Mouse (Mus musculus): ENCODE data around the gene Gusb. TPM values are rescaled to one million over a fixed set of nuclear protein-coding genes. Genes with fewer than 3 reads are reported as not detected.
"Not testable (repeated sequence)": the region's sequence is repeated elsewhere in the genome, so short reads cannot be mapped to it uniquely, and the experiment has no call there.

Gene Gusb
- total RNA-seq (2021): 10 to 100 TPM; 41.0 to 44.6 TPM
- long read RNA-seq, experiment 1, transcript Gusb-201 (12 exons, 2,687 nt): major isoform, 70 of 87 reads
- long read RNA-seq, experiment 1, partial matches to known transcripts: 10 of 87 reads
- long read RNA-seq, experiment 1, other reads (novel, unspliced or antisense): 4 of 87 reads
- long read RNA-seq, experiment 2, transcript Gusb-201 (12 exons, 2,687 nt): major isoform, 39 of 44 reads
- long read RNA-seq, experiment 2, partial matches to known transcripts: 1 of 44 reads
- long read RNA-seq, experiment 2, other reads (novel, unspliced or antisense): 3 of 44 reads

DNA sequence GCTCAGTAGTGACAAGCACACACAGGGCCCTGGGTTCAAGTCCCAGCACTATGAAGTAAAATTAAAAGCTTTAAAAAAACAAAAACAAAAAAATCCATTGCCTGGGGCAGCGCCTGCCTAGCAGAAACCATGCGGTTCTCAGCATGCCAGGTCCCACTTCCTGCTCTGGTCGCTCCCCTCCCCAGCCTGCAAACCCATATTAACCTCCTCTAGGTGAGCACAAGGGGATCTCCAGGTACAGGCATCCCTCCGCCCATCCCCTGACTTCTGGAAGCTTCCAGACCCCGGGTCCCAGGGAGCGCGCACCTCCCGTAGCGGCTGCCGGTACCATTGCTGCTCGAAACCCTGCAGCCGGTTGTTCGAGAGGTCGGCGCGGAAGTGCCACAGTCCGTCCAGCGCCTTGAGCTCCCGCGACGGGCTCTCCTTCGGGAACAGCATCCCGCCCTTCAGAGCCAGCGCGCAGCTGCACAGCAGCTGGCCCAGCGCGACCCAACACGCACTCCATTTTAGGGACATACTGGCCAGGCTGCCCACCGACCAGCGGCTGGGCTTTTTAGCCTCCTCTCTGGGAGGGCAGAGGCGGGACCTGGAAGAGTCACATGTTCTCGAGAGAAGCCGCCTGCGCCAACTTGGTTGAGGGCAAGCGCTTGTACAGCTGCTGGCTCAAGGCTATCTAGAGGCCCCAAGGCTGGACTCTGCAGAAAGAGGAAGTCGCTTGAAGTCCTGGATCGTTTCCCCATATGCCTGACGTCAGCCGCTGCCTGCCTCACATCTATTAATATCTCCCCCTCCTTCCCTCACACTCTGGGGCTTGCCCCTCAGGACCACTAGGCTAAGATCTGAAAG, at the start of gene Gusb:
Gene Gusb, minus strand, starts transcription at position 749 of the 846 bp plus-strand sequence.
- DNase-seq: peak; percentile 89

DNA sequence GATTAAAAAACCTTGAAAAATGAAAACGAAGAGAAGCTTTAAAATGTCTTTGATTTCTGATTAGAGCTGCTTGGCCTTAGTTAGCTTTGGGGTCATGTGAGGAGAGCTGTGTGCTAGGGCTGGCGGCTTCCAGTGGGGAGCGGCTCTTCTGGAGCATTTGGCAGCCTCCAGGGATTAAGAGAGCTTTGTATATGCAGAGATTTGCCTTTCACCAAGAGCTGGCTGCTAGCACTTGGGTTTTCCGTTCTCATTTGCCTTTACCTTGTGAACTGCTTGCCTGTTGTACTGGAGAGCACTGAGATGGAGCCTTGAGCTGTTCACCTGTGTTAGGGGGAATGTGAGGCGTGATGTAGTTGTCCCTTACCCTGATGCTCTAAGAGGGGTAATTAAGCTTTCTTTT, 49.7 kb upstream of the Gusb start:
- peak; percentile 32 for DNase-seq

GRCm38 (mm10) chr5:130051073-130051860, 48.4 kb upstream of the Gusb start:
- no peak for DNase-seq

DNA sequence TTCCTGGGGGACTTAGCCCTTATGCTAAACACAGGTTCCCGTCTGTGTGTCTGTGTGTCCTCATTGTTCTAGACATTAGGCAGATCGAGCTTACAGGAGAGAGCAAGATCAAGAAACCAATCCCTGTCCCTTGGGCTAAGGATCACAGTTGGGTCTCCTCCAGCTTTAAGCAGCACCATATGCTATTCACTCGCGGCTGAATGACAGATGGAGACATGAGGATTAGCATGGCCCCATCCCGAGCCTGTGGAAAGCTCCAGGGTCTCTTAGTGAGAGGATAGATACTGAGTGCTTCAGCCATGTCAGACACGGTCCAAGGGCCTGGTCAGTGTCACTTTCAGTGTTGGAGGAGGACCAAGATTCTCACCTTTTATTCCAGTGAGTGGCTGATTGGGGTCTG, 47.6 kb upstream of the Gusb start:
- DNase-seq: no peak

- DNase-seq: no peak
Measured at GRCm38 (mm10) chr5:130048786-130049520, 46.1 kb upstream of the Gusb start.

DNA sequence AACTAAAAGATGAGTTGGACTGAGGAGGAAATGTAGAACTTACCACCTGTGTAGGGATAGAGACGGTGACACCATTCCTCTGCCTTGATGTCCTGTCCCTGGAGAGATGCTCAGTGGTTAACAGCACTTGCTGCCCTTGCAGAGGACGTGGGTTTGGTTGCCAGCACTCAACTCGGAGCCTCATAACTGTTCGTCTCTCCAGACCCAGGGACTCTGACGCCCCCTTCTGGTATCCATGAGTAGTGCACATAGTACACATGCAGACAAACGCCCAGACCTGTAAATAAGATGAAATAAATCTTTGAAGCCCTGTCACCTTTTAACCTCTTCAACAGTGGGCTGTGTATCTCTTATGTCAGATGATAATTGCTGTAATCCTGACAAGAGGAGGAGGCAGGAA, 44.2 kb upstream of the Gusb start:
- no peak for DNase-seq

- DNase-seq: no peak
Measured at GRCm38 (mm10) chr5:130046589-130046988, 43.7 kb upstream of the Gusb start.

DNA sequence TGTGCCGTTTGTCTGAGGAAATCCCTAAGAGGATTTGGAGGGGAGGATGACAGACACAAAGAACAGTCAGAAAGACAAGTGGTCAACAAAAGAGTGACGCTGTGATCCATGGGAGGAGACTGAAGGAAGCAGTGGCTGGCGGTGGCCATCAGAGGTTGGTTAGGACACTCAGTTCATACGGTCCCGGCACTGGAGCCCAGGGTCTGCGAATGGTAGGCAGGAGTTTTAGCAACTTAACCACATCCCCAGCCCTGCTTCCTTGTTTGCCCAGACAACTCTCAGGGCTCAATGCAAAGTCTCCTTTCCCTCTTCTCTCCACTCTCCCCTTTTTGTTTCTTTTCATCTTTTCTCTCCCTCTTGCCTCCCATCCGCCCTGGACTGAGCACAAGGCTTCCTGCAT, 43.3 kb upstream of the Gusb start:
- no peak for DNase-seq

DNA sequence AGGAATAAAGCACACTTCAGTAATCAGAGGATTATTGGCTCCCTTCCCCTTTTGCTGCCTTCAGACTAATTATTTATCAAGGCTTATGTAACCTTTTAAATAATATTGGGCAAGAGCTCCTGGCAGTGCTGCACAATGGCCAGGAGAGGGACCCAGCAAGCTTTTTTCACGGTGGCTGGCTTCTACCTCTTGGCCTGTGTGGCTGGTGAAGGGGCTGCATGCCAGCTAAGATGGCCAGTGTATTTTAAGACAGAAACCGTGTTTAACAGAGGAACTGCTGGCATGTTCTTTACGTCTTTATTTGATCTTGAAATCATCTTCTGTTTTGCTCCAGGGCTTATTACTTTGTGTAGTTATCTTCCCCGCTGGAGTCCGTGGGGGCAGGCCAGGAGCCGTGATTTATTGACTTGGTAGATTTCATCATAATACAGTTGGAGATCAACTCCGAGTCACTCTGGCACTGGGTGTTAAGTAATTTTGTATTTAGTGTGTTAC, 41.4 kb upstream of the Gusb start:
- peak; percentile 73 for DNase-seq

- DNase-seq: no peak
Measured at GRCm38 (mm10) chr5:130043741-130044140, 40.9 kb upstream of the Gusb start.

DNA sequence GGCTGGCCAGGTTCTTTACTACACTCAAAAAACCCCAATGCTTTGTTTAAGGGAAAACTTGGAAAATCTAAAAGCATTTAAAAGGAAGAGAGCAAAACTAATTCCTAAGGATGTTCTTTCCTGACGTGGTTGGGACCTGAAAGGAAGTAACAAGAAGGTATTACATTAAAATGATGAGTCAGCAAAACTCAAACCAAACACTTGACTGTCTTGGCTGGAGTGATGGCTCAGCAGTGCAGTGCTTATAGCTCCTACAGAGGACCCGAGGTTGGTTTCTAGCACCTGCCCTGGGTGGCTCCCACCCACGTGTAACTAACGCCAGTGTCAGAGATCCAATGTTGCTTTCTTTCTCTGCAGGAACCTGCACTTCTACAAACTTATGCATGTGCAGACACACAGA, 38.4 kb upstream of the Gusb start:
- no peak for DNase-seq

- DNase-seq: no peak
Measured at GRCm38 (mm10) chr5:130040797-130041196, 37.9 kb upstream of the Gusb start.

GRCm38 (mm10) chr5:130037752-130038455, 35.1 kb upstream of the Gusb start:
- DNase-seq: peak; percentile 80

DNA sequence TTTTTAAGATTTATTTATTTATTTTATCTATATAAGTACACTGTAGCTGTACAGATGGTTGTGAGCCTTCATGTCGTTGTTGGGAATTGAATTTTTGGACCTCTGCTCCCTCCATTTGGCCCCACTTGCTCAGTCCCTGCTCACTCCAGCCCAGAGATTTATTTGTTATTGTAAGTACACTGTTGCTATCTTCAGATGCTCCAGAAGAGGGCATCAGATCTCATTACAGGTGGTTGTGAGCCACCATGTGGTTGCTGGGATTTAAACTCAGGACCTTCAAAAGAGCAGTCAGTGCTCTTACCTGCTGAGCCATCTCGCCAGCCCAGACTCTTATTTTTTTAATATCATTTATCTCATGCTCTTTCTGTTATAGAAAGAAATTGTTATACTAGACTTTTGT, 33.5 kb upstream of the Gusb start:
- not testable (repeated sequence) for DNase-seq

GRCm38 (mm10) chr5:130033869-130034268, 31.0 kb upstream of the Gusb start:
- no peak for DNase-seq

DNA sequence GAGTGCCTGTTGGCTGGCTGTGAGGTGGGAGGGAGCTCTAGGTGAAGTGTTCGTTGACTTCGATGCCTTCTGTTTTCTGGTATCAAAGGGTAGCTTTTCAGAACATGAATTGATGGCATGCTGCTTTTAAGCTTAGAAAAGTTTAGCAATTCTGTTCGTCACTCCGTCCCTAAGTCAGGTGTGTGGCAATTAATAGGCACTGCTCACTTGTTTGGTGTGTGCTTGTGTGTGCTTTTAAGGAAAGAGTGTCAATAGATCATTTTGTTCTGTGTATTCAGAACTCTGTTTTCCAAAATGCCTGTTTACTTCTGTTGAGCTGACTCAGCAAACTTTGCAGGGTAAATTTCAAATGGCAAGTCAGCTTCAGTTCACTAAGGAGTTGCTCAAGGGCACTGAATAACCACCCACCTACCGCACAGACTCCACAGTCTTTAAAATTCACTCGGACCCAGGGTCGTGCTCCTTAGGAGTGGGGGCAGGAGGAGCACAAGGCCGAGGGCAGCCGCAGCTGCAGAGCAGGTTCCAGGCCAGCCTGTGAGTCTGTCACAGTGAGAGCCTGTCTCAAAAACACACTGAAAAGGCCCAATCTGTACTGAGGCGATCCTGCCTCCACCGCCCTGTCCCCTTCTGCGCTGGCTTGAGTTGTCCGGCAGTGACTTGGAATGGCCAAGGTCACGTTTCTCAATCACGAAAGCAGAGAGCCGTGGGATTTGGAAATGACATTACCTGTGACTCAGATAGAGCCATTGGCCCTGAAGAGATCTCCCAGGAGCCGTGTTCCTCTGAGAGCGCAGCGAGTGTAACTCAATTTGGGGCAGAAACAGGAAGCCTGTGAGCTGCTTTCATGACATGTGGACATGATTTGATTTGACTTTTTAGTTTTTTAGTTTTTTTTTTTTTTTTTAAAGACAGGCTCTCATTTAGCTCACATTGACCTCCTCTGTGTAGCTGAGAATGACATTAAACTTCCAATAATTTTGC, 28.9 kb upstream of the Gusb start:
- DNase-seq: peak; percentile 69

DNA sequence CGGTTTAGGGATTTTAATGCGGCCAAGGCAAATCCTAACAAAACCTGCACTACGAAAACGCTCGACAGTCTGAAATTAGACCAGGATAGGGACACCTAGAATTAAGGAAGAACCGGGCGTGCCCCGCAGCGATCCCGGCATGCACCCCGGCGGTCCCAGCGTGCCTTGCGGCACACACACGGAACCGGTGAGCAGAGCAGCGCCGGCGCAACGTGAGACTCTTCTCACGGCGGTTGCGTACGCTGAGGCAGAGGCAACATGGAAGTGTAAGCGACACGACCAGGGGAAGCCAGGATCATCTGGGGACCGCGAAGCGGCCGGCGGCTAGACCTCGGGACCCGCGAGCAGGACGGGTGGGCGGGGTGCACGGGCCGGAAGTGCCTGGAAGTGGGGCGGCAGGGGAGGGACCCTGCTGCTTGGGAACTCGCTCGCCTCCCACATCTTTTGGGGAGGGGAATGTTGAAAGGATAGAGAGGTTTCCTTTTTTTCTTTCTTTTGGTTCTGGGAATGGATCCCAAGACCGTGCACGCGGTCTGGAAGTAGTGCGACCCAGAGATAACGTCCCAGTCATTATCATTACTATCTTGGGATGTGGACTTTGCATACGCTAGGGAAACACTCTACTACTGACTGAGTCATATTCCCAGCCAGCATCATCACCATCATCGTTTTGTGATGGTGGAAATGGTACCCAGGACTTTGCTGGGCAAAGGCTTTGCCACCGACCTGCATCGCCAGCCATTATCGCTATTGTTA, 26.5 kb upstream of the Gusb start, which contains the start of the genes Asl and Crcp:
Gene Asl, minus strand, starts transcription at position 106 of the 756 bp plus-strand sequence.
Gene Crcp, plus strand, starts transcription at position 149 of the 756 bp plus-strand sequence.
- peak; percentile 93 for DNase-seq

GRCm38 (mm10) chr5:130027696-130028095, 24.8 kb upstream of the Gusb start:
- DNase-seq: peak; percentile 48

DNA sequence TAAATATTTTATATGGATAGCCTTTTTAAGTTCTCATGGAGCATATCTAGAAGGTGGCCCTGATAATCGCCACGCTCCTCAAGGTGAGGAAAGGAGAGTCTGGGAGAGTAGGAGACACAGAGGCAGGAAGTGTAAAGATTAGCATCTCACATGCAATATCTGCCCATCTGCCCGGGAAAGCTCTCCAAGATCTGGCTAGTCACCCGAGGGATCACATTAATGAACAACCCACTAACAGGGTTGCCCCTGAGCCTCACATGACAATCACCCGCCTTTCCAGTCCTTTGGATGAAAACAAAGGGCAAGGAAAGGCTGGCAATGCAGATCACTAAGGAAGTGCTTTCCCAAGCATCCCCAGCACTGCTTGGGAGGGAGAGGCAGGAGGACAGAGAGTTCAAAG, 24.3 kb upstream of the Gusb start:
- DNase-seq: no peak
